Mouse (Mus musculus): ENCODE results near the gene Ifnar1. TPM values are rescaled to one million over a fixed set of nuclear protein-coding genes. Genes with fewer than 3 reads are reported as not detected.

The Ifnar1 gene
- polyA plus RNA-seq, 1 experiment from 2014 or later = 52.9 TPM

DNA sequence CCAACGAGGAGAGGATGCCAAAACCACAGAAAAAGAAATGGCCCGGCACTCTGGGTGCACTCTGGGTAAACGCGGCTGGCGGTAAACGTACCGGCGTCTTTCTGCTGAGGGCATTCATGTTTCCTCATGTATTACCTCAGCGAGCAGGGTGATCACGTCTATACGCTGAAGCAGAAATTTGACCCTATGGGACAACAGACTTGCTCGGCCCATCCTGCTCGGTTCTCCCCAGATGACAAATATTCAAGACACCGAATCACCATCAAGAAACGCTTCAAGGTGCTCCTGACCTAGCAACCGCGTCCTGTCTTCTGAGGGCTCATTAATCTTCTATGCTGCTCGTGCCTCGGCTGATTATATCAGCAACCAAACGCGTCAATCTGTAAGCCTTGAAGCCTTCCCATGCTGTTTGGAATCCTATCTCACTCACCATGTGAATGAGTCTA, 26.7 kb upstream of the Ifnar1 start:
- H3K4me2 ChIP-seq (replicated peaks; ENCODE audit: low read depth, low read length) = no peak overlapping the region
- no peaks in the 10 kb centered on the region for H3K27me3 ChIP-seq (ENCODE audit: control insufficient read depth, insufficient read depth, low read length)
- ATAC-seq (ENCODE audit: low FRiP score) (no peak), DNase-seq (ENCODE audit: low spot score) (no peak)
- no peak overlapping the region for H3K27ac ChIP-seq (ENCODE audit: low read depth, low read length)
- 78% methylated on average over 21 of the region's 21 CpGs for WGBS
- H3K9me3 ChIP-seq (ENCODE audit: control insufficient read depth, low read length) = no peaks in the 10 kb centered on the region
- no peaks in the 10 kb centered on the region for H3K36me3 ChIP-seq (ENCODE audit: control insufficient read depth, insufficient read depth, low read length)
- H3K4me3 ChIP-seq (ENCODE audit: low read depth, low read length) = no peak overlapping the region
- no peaks in the 10 kb centered on the region for H3K4me1 ChIP-seq (replicated peaks; ENCODE audit: control insufficient read depth, insufficient read depth, low read length)
- H3K9ac ChIP-seq (ENCODE audit: low read depth, low read length) = no peak overlapping the region

DNA sequence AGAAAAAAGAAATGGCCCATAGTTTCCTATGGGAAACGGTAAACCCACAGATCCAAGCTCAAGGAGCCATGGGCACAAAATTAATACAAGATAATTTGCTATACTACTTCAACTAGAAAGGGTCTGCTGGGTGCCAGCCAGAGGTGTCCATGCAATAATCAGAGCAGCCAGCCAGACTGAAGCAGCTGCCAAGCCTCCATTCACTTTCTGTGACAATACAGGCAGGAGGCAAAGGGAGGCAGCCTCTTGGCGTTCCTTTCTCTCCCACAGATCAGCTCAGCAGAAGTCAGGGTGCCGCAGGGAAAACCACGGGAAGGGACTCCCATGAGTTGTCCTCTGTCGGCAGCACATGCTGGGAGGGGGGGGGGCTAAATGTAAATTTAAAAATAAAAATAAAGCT, 26.1 kb upstream of the Ifnar1 start:
- Histone ChIP-seq H3K4me3 (ENCODE audit: low read depth, low read length) (no peak overlapping the region), H3K4me1 (replicated peaks; ENCODE audit: control insufficient read depth, insufficient read depth, low read length) (no peaks in the 10 kb centered on the region), H3K9ac (ENCODE audit: low read depth, low read length) (no peak overlapping the region), H3K9me3 (ENCODE audit: control insufficient read depth, low read length) (no peaks in the 10 kb centered on the region), H3K4me2 (replicated peaks; ENCODE audit: low read depth, low read length) (no peak overlapping the region), H3K27ac (ENCODE audit: low read depth, low read length) (no peak overlapping the region), H3K27me3 (ENCODE audit: control insufficient read depth, insufficient read depth, low read length) (no peaks in the 10 kb centered on the region), H3K36me3 (ENCODE audit: control insufficient read depth, insufficient read depth, low read length) (no peaks in the 10 kb centered on the region)
- 60% methylated on average over 5 of the region's 5 CpGs for WGBS
- DNase-seq (ENCODE audit: low spot score) (no peak), ATAC-seq (ENCODE audit: low FRiP score) (no peak)

DNA sequence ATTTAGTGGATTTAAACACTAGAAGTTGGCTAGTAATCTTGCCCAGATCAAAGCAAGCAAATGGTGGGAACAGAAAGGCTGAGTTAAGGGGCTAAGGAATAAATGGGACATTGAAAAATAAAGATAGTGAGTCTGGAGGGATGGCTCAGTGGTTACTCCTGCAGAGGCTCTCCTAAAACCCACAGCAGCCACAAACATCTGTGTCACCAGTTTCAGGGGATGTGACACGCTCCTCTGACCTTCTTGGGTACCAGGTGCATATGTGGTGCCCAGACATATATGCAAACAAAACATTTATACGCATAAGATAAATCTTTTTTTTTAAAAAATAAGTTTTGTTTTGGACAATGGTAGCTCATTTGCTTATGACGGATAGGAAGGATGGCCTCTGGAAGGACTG, 25.6 kb upstream of the Ifnar1 start:
- WGBS = 90% methylated on average over 3 of the region's 3 CpGs
- Histone ChIP-seq H3K4me1 (replicated peaks; ENCODE audit: control insufficient read depth, insufficient read depth, low read length) (no peaks in the 10 kb centered on the region), H3K9me3 (ENCODE audit: control insufficient read depth, low read length) (no peaks in the 10 kb centered on the region), H3K27ac (ENCODE audit: low read depth, low read length) (no peak overlapping the region), H3K27me3 (ENCODE audit: control insufficient read depth, insufficient read depth, low read length) (no peaks in the 10 kb centered on the region), H3K4me2 (replicated peaks; ENCODE audit: low read depth, low read length) (no peak overlapping the region), H3K9ac (ENCODE audit: low read depth, low read length) (no peak overlapping the region), H3K4me3 (ENCODE audit: low read depth, low read length) (no peak overlapping the region), H3K36me3 (ENCODE audit: control insufficient read depth, insufficient read depth, low read length) (no peaks in the 10 kb centered on the region)
- ATAC-seq (ENCODE audit: low FRiP score) (no peak), DNase-seq (ENCODE audit: low spot score) (no peak)

DNA sequence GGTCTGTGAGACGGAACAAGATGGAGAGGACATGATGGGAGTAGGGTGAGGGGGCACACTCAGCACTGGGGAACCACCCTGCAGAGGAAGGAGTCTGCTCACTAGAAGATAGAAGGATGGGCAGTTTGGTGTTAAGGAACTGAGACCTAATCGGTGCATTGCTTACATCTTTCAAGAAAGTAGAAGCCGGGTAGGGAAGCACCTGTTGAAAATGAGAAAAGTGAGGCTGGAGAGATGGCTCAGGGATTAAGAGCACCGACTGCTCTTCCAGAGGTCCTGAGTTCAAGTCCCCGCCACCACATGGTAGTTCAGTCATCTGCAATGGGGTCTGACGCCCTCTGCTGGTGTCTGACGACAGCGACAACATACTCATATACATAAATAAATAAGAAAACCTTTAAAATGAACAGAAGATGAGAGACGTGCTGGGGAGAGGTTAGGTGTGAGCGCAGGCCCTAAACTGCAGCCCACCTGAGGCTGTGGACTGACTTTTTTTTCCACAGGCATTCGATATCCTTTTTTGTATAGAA, 25.1 kb upstream of the Ifnar1 start:
- H3K9ac ChIP-seq (ENCODE audit: low read depth, low read length) = no peak overlapping the region
- 68% methylated on average over 11 of the region's 11 CpGs for WGBS

DNA sequence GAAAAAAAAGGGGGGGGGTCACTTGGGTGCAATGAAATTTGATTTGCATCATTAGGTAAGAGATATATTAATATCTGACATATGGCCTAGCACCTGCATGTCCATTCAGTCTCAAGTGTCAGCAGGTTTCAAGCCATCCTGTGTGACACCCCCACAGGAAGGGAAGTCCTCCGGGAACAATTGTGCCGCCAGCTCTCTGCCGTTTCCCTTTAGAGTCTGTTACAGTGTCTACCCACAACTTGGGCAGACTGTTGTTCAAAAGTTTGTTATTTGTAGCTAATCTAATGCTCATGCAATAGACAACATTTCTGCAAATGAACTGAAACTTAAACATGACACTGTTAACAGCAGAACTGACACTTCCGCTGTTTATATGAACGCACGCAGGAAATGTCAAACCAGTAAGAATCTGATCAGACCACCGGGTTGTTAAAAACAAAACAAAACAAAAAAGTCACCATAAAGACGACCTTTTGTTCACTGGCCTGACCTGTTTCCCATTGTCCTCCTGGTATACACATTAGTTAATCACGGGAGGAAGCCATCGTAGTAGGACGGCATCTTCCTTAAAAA, 23.9 kb upstream of the Ifnar1 start:
- Histone ChIP-seq H3K4me1 (replicated peaks; ENCODE audit: control insufficient read depth, insufficient read depth, low read length) (0 out of 2 replicates have a peak, but pooled peaks cover 2% of the 10 kb centered on the region), H3K9me3 (ENCODE audit: control insufficient read depth, low read length) (no peaks in the 10 kb centered on the region), H3K4me2 (replicated peaks; ENCODE audit: low read depth, low read length) (no peak overlapping the region), H3K9ac (ENCODE audit: low read depth, low read length) (no peak overlapping the region), H3K4me3 (ENCODE audit: low read depth, low read length) (no peak overlapping the region), H3K27me3 (ENCODE audit: control insufficient read depth, insufficient read depth, low read length) (no peaks in the 10 kb centered on the region), H3K27ac (ENCODE audit: low read depth, low read length) (no peak overlapping the region), H3K36me3 (ENCODE audit: control insufficient read depth, insufficient read depth, low read length) (no peaks in the 10 kb centered on the region)
- no peak for DNase-seq (ENCODE audit: low spot score)
- ATAC-seq (ENCODE audit: low FRiP score) = no peak
- 74% methylated on average over 11 of the region's 11 CpGs for WGBS

More for the DNA sequence above, 25.1 kb upstream of the Ifnar1 start:
- DNase-seq (ENCODE audit: low spot score) = no peak
- H3K9me3 ChIP-seq (ENCODE audit: control insufficient read depth, low read length) = no peaks in the 10 kb centered on the region
- no peaks in the 10 kb centered on the region for H3K4me1 ChIP-seq (replicated peaks; ENCODE audit: control insufficient read depth, insufficient read depth, low read length)
- H3K36me3 ChIP-seq (ENCODE audit: control insufficient read depth, insufficient read depth, low read length) = no peaks in the 10 kb centered on the region
- no peak overlapping the region for H3K4me3 ChIP-seq (ENCODE audit: low read depth, low read length)
- no peak for ATAC-seq (ENCODE audit: low FRiP score)
- no peak overlapping the region for H3K4me2 ChIP-seq (replicated peaks; ENCODE audit: low read depth, low read length)
- no peak overlapping the region for H3K27ac ChIP-seq (ENCODE audit: low read depth, low read length)
- no peaks in the 10 kb centered on the region for H3K27me3 ChIP-seq (ENCODE audit: control insufficient read depth, insufficient read depth, low read length)

DNA sequence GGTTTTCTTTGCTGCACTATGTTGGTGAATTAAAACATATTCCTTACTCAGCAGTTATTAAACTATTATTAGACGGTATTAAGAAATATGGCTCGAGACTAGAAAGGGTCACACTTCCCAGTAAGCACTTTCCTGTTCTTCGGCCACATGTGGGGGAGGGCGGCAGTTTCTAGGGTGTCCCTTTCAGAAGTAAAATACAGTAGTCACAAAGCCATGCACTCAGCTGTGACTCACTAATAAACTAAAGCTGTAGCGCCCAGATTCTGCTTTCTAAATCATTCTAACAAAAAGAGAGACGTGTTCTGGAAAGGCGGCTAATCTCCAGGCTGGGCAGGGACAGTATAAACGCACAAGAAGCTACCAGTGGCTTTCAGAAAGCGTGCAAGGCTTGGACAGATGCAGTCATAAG, 23.3 kb upstream of the Ifnar1 start:
- Histone ChIP-seq H3K9ac (ENCODE audit: low read depth, low read length) (no peak overlapping the region), H3K27ac (ENCODE audit: low read depth, low read length) (no peak overlapping the region), H3K9me3 (ENCODE audit: control insufficient read depth, low read length) (no peaks in the 10 kb centered on the region), H3K4me3 (ENCODE audit: low read depth, low read length) (no peak overlapping the region), H3K36me3 (ENCODE audit: control insufficient read depth, insufficient read depth, low read length) (no peaks in the 10 kb centered on the region), H3K27me3 (ENCODE audit: control insufficient read depth, insufficient read depth, low read length) (no peaks in the 10 kb centered on the region), H3K4me2 (replicated peaks; ENCODE audit: low read depth, low read length) (no peak overlapping the region), H3K4me1 (replicated peaks; ENCODE audit: control insufficient read depth, insufficient read depth, low read length) (peaks cover 2% of the 10 kb centered on the region; the same call in 1 of the 2 replicates)
- no peak for DNase-seq (ENCODE audit: low spot score)
- no peak for ATAC-seq (ENCODE audit: low FRiP score)
- WGBS = 64% methylated on average over 9 of the region's 9 CpGs

DNA sequence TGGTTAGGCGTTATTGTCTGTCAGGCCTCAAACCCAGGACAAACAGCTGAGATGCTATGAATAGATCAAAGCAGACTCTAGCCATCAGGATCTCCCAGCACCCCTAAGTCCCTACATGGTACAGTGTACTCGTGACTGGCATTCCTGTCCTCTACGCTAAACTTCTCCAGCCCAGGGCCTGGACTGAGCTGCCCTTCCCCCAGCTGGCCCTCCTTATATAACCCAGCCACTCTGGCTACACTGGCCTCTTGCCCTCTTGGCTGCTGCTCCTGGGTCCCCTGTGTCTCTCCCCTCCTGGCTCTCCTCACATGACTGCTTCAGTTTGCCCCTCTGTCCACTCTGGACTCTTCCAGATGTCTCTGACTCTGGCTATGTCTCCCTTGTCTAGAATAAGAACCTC, 22.4 kb upstream of the Ifnar1 start:
- Histone ChIP-seq H3K4me2 (replicated peaks; ENCODE audit: low read depth, low read length) (no peak overlapping the region), H3K36me3 (ENCODE audit: control insufficient read depth, insufficient read depth, low read length) (no peaks in the 10 kb centered on the region), H3K4me3 (ENCODE audit: low read depth, low read length) (no peak overlapping the region), H3K9ac (ENCODE audit: low read depth, low read length) (no peak overlapping the region), H3K9me3 (ENCODE audit: control insufficient read depth, low read length) (no peaks in the 10 kb centered on the region), H3K27ac (ENCODE audit: low read depth, low read length) (no peak overlapping the region), H3K4me1 (replicated peaks; ENCODE audit: control insufficient read depth, insufficient read depth, low read length) (peaks cover 2% of the 10 kb centered on the region; the same call in 1 of the 2 replicates), H3K27me3 (ENCODE audit: control insufficient read depth, insufficient read depth, low read length) (no peaks in the 10 kb centered on the region)
- DNase-seq (ENCODE audit: low spot score) (no peak), ATAC-seq (ENCODE audit: low FRiP score) (no peak)
- WGBS = 74% methylated on average over 3 of the region's 3 CpGs

DNA sequence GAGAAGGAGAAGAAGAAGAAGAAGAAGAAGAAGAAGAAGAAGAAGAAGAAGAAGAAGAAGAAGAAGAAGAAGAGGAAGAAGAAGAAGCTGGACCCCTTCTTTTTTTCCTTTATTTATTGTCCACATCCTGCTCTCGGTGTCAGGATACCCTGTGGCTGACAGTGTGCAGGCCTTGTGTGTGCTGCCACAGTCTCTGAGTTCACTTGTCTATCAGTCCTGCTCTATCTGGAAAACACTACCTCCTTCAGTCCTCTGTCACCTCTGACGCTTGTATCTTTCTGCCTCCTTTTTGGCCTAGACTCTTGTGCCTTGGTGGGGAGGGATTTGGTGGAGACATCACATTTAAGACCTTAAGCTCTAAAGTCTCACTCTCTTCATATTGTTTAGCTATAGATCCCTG, 21.6 kb upstream of the Ifnar1 start:
- H3K4me2 ChIP-seq (replicated peaks; ENCODE audit: low read depth, low read length) = no peak overlapping the region
- peaks cover 2% of the 10 kb centered on the region; the same call in 1 of the 2 replicates for H3K4me1 ChIP-seq (replicated peaks; ENCODE audit: control insufficient read depth, insufficient read depth, low read length)
- no peak overlapping the region for H3K4me3 ChIP-seq (ENCODE audit: low read depth, low read length)
- no peak overlapping the region for H3K9ac ChIP-seq (ENCODE audit: low read depth, low read length)
- no peaks in the 10 kb centered on the region for H3K9me3 ChIP-seq (ENCODE audit: control insufficient read depth, low read length)
- no peaks in the 10 kb centered on the region for H3K36me3 ChIP-seq (ENCODE audit: control insufficient read depth, insufficient read depth, low read length)
- 85% methylated on average over 2 of the region's 2 CpGs for WGBS
- ATAC-seq (ENCODE audit: low FRiP score) (no peak), DNase-seq (ENCODE audit: low spot score) (no peak)
- H3K27me3 ChIP-seq (ENCODE audit: control insufficient read depth, insufficient read depth, low read length) = no peaks in the 10 kb centered on the region
- no peak overlapping the region for H3K27ac ChIP-seq (ENCODE audit: low read depth, low read length)

DNA sequence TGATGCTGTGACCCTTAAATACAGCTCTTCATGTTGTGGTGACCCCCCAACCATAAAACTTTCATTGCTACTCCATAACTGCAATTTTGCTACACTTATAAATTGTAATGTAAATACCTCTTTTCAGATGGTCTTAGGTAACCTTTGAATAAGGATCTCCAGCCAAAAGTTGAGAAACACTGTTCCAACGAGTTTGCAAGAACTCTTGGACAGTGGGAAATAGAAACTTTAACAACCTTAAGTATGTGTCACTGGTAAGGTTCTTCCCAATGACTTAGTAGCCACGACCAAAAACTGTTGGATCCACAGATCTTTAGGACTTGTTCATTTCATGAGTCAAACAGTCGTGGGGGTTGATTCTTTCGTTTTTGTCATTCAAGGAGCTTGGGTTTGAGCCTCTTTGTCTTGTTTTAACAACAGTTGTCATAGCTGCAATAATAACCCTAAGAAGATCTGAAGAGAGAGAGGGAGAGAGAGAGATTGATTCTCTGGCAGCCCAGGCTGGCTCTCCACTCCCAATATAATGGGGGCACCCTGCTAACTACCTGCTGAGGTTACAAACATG, 21.1 kb upstream of the Ifnar1 start:
- no peak for DNase-seq (ENCODE audit: low spot score)
- H3K4me2 ChIP-seq (replicated peaks; ENCODE audit: low read depth, low read length) = peak overlapping the region; percentile 85
- no peaks in the 10 kb centered on the region for H3K36me3 ChIP-seq (ENCODE audit: control insufficient read depth, insufficient read depth, low read length)
- H3K9me3 ChIP-seq (ENCODE audit: control insufficient read depth, low read length) = no peaks in the 10 kb centered on the region
- H3K27ac ChIP-seq (ENCODE audit: low read depth, low read length) = no peak overlapping the region
- WGBS = 80% methylated on average over 4 of the region's 4 CpGs
- no peaks in the 10 kb centered on the region for H3K27me3 ChIP-seq (ENCODE audit: control insufficient read depth, insufficient read depth, low read length)
- peaks cover 2% of the 10 kb centered on the region; the same call in 1 of the 2 replicates for H3K4me1 ChIP-seq (replicated peaks; ENCODE audit: control insufficient read depth, insufficient read depth, low read length)
- ATAC-seq (ENCODE audit: low FRiP score) = 0 out of 2 replicates have a peak, but pooled peaks have one; percentile 1
- peak overlapping the region; percentile 53 for H3K4me3 ChIP-seq (ENCODE audit: low read depth, low read length)
- peak overlapping the region; percentile 42; the same call in 1 of the 2 replicates for H3K9ac ChIP-seq (ENCODE audit: low read depth, low read length)

Measured in hindbrain, embryonic 11.5 days (tissue).